Mouse (Mus musculus) C2C12 (cell line): ENCODE data around the gene Lhcgr. TPM values are rescaled to one million over a fixed set of nuclear protein-coding genes. Genes with fewer than 3 reads are reported as not detected.
"Not testable (repeated sequence)": the region's sequence is repeated elsewhere in the genome, so short reads cannot be mapped to it uniquely, and the experiment has no call there.

ENCODE experiments used
- H3K27me3 ChIP-seq: one replicate; pipeline ENCODE4 v1.6.1; 2011; ENCODE audit not compliant: control insufficient read depth, insufficient read depth, insufficient read length
- H3K36me3 ChIP-seq: one replicate; pipeline ENCODE4 v1.6.1; 2011; ENCODE audit not compliant: control insufficient read depth, insufficient read depth
- H3K4me3 ChIP-seq: one replicate; pipeline ENCODE4 v1.5.1; 2011; ENCODE audit warnings: mild to moderate bottlenecking, control low read depth; ENCODE audit not compliant: poor library complexity, insufficient read depth, severe bottlenecking
- H3K79me2 ChIP-seq: one replicate; pipeline ENCODE4 v1.6.1; 2011; ENCODE audit not compliant: control insufficient read depth, insufficient read depth
- H3K79me3 ChIP-seq: one replicate; pipeline ENCODE4 v1.6.1; 2011; ENCODE audit warnings: low read depth, control low read depth
- H3ac ChIP-seq: one replicate; pipeline ENCODE3; 2011; ENCODE audit warnings: low read depth; ENCODE audit not compliant: control insufficient read depth, insufficient read length
- CEBPB ChIP-seq: IDR thresholded peaks from one replicate; pipeline ENCODE4 v1.6.1; 2011; ENCODE audit warnings: low read depth, mild to moderate bottlenecking, control low read depth, moderate library complexity
- CTCF ChIP-seq: IDR thresholded peaks from one replicate; pipeline ENCODE4 v1.5.1; 2011; ENCODE audit not compliant: control insufficient read depth, insufficient read depth, insufficient read length
- FOSL1 ChIP-seq: IDR thresholded peaks from one replicate; pipeline ENCODE4 v1.8.0; 2011; ENCODE audit warnings: mild to moderate bottlenecking, low read length; ENCODE audit not compliant: poor library complexity, insufficient read depth, severe bottlenecking
- MAX ChIP-seq: IDR thresholded peaks from one replicate; pipeline ENCODE4 v1.6.1; 2011; ENCODE audit warnings: mild to moderate bottlenecking, control low read depth
- MYOD1 ChIP-seq: IDR thresholded peaks from one replicate; pipeline ENCODE4 v1.6.1; 2011; ENCODE audit warnings: low read depth; ENCODE audit not compliant: control insufficient read depth, insufficient read length
- MYOG ChIP-seq: IDR thresholded peaks from one replicate; pipeline ENCODE4 v1.6.1; 2011; ENCODE audit not compliant: control insufficient read depth, insufficient read length; ENCODE audit errors: extremely low read depth
- USF1 ChIP-seq: IDR thresholded peaks from one replicate; pipeline ENCODE4 v1.6.1; 2011; ENCODE audit warnings: low read depth, mild to moderate bottlenecking, control low read depth, moderate library complexity
- long read RNA-seq, 2 experiments: library from polyadenylated mRNA; unstranded; transcript quantifications; one replicate each; pipeline ENCODE4 v2.0.0; 2019 to 2020
- polyA plus RNA-seq: library from polyadenylated mRNA; unstranded; fragments of >200 nt; fragmentation: generic; extraction: Trizol; gene quantifications from one replicate; pipeline ENCODE4 v1.2.1, GENCODE M21; 2012; ENCODE audit warnings: missing spikeins

Gene Lhcgr
- polyA plus RNA-seq = not detected
- long read RNA-seq, experiment 1 = 0 reads
- long read RNA-seq, experiment 2 = 0 reads

DNA sequence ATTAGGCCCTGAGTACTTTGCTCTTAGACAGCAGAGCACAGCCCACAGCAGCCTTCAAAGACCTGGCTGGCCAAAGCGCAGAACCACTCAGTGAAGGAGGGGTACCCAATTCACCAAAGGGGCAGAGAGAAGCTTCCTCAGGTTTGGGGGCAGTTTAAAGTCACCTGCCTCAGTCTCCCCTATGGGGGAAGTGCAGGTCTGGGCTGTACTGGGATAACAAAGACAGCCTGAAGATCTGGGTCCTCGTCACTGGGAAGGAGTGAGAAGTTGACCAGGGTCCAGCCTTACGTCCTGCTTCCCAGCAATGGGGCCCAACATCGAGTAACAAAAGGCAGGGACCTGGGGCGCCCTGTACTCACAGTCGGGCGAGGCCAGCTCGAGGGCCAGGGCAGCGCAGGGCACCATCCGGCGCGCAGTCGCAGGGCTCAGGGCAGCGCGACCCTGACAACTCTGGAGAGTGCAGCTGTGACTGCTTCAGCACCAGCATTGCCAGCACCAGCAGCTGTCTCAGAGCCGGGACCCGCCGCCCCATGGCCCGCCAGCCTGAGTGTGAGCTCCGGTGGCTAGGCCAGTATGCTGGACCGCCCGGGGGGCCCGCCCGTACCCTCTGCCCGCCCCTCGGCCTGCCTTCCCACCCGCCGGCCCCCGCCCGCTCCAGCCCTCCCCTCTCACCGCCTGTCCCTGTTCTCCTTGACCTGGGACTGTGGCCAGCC, at the start of gene Lhcgr:
Gene Lhcgr, minus strand, starts transcription at position 551 of the 713 bp plus-strand sequence.
- no peak within 1 kb of the TSS for H3ac ChIP-seq

DNA sequence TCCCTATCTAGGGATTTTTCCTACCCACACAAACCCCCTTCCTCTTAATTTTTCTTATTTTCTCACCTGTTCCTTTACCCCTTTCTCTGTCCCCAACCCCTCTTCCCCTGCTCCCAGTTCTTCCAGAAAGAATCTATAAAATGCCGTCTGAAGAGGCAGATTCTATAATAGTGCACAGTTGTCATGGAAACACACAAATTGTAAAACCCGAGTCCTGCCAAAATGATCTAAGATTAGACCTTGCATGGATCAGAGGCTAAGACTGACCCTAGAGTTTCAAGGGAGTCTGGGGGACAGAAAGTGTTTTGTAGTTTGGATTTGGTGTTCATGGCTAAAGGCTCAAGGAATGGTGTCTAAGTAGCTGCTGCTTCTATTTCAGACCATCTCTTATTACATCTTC, 25.8 kb upstream of the Lhcgr start:
- no peaks in the 10 kb centered on the region for H3K27me3 ChIP-seq
- no peak overlapping the region for H3ac ChIP-seq
- no peaks in the 10 kb centered on the region for H3K79me2 ChIP-seq
- TF ChIP-seq MYOG (no peak), FOSL1 (no peak), MAX (no peak), CEBPB (no peak), USF1 (no peak), MYOD1 (no peak), CTCF (no peak)
- no peaks in the 10 kb centered on the region for H3K36me3 ChIP-seq
- H3K4me3 ChIP-seq = no peak overlapping the region
- no peaks in the 10 kb centered on the region for H3K79me3 ChIP-seq

More for the DNA sequence above, at the start of gene Lhcgr:
- Histone ChIP-seq H3K79me3 (no peaks in the 10 kb centered on the region), H3K79me2 (no peaks in the 10 kb centered on the region), H3K4me3 (no peak within 1 kb of the TSS), H3K27me3 (no peaks in the 10 kb centered on the region), H3K36me3 (no peaks in the 10 kb centered on the region)
- TF ChIP-seq MYOG = no peak
- TF ChIP-seq CTCF = no peak
- no peak for TF ChIP-seq USF1
- TF ChIP-seq MYOD1 = no peak

DNA sequence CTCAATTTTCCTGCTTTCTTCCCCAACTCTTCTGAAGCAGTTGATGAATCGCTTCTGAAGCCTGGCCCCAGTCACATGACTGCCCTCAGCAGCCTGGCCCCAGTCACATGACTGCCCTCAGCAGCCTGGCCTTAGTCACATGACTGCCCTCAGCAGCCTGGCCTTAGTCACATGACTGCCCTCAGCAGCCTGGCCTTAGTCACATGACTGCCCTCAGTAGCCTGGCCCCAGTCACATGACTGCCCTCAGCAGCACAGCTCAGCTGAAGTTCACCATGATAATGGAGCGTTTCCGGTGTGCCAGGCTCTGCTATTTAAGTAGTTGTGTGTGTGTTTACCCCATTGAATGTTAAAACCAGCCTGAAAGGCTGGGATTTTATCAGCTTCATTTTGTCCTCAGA, 21.2 kb upstream of the Lhcgr start:
- not testable (repeated sequence) for H3K79me3 ChIP-seq, H3ac ChIP-seq, H3K79me2 ChIP-seq, H3K36me3 ChIP-seq, H3K27me3 ChIP-seq, H3K4me3 ChIP-seq
- peak; percentile 65 for TF ChIP-seq USF1

DNA sequence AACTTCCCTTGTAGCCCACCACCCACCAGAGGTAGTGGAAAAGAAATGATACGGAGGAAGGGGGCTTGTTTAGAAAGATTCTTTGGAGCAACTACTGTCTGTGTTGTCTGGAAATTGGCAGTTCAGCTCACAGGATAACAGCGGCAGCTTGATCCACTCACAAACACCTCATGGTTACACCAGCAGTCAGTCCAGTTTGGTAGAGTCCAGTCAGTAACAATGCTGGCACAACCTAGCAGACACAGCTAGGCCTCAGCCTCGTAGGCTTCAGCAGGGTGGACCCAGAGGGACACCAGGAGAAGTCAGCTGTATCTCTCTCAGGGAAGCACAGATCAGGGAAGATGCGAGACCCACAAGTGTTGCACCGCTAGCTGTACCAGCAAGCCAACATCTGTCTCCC, 19.0 kb upstream of the Lhcgr start:
- TF ChIP-seq CTCF (no peak), CEBPB (no peak), MYOD1 (no peak), MYOG (no peak), FOSL1 (no peak), USF1 (no peak), MAX (no peak)
- no peaks in the 10 kb centered on the region for H3K79me2 ChIP-seq
- no peak overlapping the region for H3ac ChIP-seq

DNA sequence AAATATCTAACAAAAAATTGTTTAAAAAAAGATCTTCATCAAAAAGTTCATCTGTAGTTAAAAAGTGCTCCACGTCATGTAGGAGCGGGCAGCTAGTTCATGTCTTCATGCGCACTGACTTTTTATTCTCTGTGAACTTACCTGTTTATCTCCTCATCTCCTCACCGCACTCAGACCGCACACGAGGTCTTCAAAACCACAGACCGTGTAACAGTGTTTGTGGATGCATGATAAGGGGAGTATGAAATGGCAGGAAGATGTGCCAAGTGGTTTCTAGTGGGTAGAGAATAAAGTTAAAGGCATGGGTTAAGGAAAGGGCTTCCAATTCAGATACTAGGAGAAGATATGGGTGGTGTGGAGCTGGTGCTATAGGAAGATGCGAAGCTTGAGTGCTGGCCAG, 14.6 kb upstream of the Lhcgr start:
- Histone ChIP-seq H3K79me3 (no peaks in the 10 kb centered on the region), H3K79me2 (no peaks in the 10 kb centered on the region), H3ac (no peak overlapping the region), H3K27me3 (no peaks in the 10 kb centered on the region), H3K4me3 (no peak overlapping the region), H3K36me3 (no peaks in the 10 kb centered on the region)
- TF ChIP-seq MAX (no peak), MYOD1 (no peak), FOSL1 (no peak), USF1 (no peak), CEBPB (no peak), MYOG (no peak), CTCF (no peak)

More for the DNA sequence above, 19.0 kb upstream of the Lhcgr start:
- Histone ChIP-seq H3K27me3 (no peaks in the 10 kb centered on the region), H3K36me3 (no peaks in the 10 kb centered on the region), H3K79me3 (no peaks in the 10 kb centered on the region), H3K4me3 (no peak overlapping the region)

DNA sequence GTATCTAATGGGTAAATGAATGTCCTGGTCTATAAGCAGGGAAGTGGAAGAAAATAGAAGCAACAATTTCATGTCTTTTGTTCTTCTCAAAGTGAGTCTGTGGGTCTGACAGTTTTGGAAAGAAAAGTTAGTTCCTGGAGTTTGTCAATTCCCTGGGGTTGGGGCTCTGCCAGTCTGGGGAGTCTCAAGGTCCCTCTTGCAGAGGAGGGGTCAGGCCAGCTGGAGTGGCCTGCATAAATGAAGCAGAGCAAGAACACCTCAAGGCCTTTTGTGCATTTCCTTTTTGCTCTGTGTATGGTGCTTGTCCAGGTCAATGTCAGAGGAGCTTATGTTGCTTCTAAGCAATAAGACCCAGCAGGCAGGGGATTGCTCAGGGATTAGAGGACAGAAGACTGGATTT, 11.7 kb upstream of the Lhcgr start:
- H3K36me3 ChIP-seq = no peaks in the 10 kb centered on the region
- no peak overlapping the region for H3K4me3 ChIP-seq
- no peak overlapping the region for H3ac ChIP-seq
- no peaks in the 10 kb centered on the region for H3K79me2 ChIP-seq
- no peaks in the 10 kb centered on the region for H3K27me3 ChIP-seq
- no peaks in the 10 kb centered on the region for H3K79me3 ChIP-seq
- TF ChIP-seq FOSL1 (no peak), USF1 (no peak), MAX (no peak), MYOG (no peak), CTCF (no peak), MYOD1 (no peak), CEBPB (no peak)
